Mouse (Mus musculus) bone marrow macrophage, adult 2 months (primary cell): ENCODE data around the gene Ccar1.

Experiments used
- CTCF ChIP-seq: IDR thresholded peaks from 2 replicates; pipeline ENCODE4 v1.5.1; 2012; ENCODE audit warnings: low read depth, mild to moderate bottlenecking, low read length, moderate library complexity
- POLR2A ChIP-seq: IDR thresholded peaks from 2 replicates; pipeline ENCODE4 v1.6.1; 2012; ENCODE audit warnings: mild to moderate bottlenecking, low read depth, low read length, borderline replicate concordance

DNA sequence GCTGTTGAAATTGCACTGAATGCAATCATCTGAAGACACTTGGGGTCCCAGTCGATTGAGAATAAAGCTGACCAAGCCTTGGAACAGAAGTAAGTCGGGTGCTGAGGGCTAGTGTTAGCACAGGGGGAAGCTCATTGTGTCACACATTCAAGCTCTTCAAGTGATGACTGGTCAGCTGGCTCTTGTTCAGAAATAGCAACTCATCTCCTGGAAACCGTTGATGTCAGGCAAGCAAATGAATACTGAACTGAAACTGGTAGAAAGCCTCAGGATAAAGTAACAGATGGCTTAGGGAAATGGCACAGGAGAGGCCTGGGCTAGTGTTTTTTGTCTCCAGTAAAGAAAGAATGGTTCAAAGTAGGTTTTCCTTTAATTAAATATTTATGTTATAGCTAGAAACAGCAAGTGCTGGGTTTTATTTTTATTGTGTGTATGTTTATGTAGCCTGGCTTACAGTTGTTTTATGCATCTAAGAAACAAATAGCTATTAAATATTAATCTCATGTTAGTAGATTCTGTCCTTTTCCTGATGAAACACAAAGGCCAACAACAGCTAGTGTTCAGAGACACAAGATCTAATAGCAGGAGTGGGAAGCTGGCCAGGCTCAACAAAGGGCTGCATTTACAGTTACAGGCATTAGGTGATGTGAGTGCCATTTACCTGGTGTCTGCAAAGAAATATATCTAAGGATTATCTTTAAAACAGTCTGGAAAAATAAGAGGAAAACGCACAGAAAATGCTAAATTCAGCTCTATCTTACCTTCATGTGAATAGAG is 51.9 kb downstream of the Ccar1 start:
- TF ChIP-seq CTCF (no peak), POLR2A (no peak)
